Mouse (Mus musculus) kidney, adult 18-20 months (tissue): ENCODE results near the gene Myg1.

Experiments used
- DNase-seq: peaks from one replicate; pipeline ENCODE4 v3.0.0; 2021

Myg1 gene

GRCm38 (mm10) chr15:102350138-102350941, 18.8 kb downstream of the Myg1 start, which contains the start of gene Aaas:
TSS of gene Aaas (minus strand) at chr15:102350771.
- peak; percentile 94 for DNase-seq

GRCm38 (mm10) chr15:102350942-102351291, 19.4 kb downstream of the Myg1 start:
- DNase-seq = no peak

- no peak for DNase-seq
Measured at GRCm38 (mm10) chr15:102352177-102352576, 20.7 kb downstream of the Myg1 start.

GRCm38 (mm10) chr15:102353986-102354385, 22.5 kb downstream of the Myg1 start:
- DNase-seq = no peak

- peak; percentile 67 for DNase-seq
Measured at GRCm38 (mm10) chr15:102355134-102355870, 23.8 kb downstream of the Myg1 start.

- DNase-seq = peak; percentile 57
Measured at GRCm38 (mm10) chr15:102355871-102356441, 24.4 kb downstream of the Myg1 start.

GRCm38 (mm10) chr15:102356501-102357325, 25.2 kb downstream of the Myg1 start:
- DNase-seq = no peak

GRCm38 (mm10) chr15:102358126-102358525, 26.6 kb downstream of the Myg1 start:
- no peak for DNase-seq

GRCm38 (mm10) chr15:102358834-102359233, 27.3 kb downstream of the Myg1 start:
- no peak for DNase-seq

GRCm38 (mm10) chr15:102362648-102363047, 31.1 kb downstream of the Myg1 start:
- DNase-seq = no peak

GRCm38 (mm10) chr15:102364678-102365077, 33.2 kb downstream of the Myg1 start:
- DNase-seq = no peak

- no peak for DNase-seq
Measured at GRCm38 (mm10) chr15:102366238-102366637, 34.7 kb downstream of the Myg1 start.

- no peak for DNase-seq
Measured at GRCm38 (mm10) chr15:102366733-102367344, 35.3 kb downstream of the Myg1 start, which contains the start of gene Sp7. TSS of gene Sp7 (minus strand) at chr15:102367182.

- no peak for DNase-seq
Measured at GRCm38 (mm10) chr15:102369972-102370371, 38.5 kb downstream of the Myg1 start.

- no peak for DNase-seq
Measured at GRCm38 (mm10) chr15:102370727-102371126, 39.2 kb downstream of the Myg1 start.

- no peak for DNase-seq
Measured at GRCm38 (mm10) chr15:102376453-102377162, 45.1 kb downstream of the Myg1 start.

- DNase-seq = peak; percentile 92
Measured at GRCm38 (mm10) chr15:102377163-102377543, 45.6 kb downstream of the Myg1 start.

- DNase-seq = peak; percentile 66
Measured at GRCm38 (mm10) chr15:102377810-102378262, 46.3 kb downstream of the Myg1 start.

GRCm38 (mm10) chr15:102381575-102381974, 50.1 kb downstream of the Myg1 start:
- DNase-seq = peak; percentile 90

GRCm38 (mm10) chr15:102383671-102384070, 52.2 kb downstream of the Myg1 start:
- no peak for DNase-seq

GRCm38 (mm10) chr15:102386640-102387039, 55.1 kb downstream of the Myg1 start:
- DNase-seq = no peak
